Mouse (Mus musculus) megakaryocyte-erythroid progenitor cell, adult 5-6 weeks (primary cell): ENCODE measurements at regions not wholly inside any gene's neighbourhood (a gene's known extent, or its start where the extent isn't known, plus 50 kb on each side); places are given as distances from the start of the nearest gene placed in this dataset.
"Not testable (repeated sequence)": the region's sequence is repeated elsewhere in the genome, so short reads cannot be mapped to it uniquely, and the experiment has no call there.

Experiments used
- ATAC-seq: replicated peaks from 2 replicates; pipeline ENCODE4 v1.8.0; 2016; ENCODE audit warnings: mild to moderate bottlenecking, inconsistent platforms; ENCODE audit not compliant: severe bottlenecking, poor library complexity, low FRiP score, low TSS enrichment

DNA sequence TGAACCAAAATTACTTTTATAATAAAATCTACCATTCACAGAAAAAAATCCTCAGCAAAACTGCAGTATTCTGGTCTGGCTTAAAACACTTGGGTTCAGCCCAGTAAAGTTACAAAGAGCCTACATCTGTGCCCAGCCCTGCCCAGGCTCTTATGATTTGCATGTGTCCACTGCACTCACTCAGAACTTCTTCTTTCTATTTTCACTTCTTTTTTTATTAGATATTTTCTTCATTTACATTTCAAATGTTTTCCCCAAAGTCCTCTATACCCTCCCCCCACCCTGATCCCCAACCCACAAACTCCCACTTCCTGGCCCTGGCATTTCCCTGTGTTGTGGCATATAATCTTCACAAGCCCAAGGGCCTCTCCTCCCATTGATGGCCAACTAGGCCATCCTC, 1442.4 kb upstream of the Tacstd2 start:
- no peak for ATAC-seq

DNA sequence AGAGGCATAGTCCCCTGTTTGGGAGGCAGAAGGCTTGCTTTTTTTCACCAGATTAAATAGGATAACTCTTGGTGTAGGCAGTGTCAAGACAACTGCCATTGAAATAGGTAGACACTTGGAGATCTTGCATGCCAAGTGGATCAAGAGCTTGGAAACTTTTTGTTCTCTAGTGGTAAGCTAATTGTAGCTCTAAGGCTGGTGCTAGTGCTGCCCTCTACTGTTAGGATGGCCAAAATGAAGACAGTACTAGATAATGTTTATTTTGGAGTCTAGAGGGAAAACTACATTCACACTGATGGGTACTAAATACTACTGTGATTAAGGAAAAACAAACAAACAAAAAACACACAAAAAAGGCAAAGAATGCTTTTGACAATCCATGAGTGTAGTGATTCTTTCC, 1428.4 kb upstream of the Tacstd2 start:
- ATAC-seq: no peak

DNA sequence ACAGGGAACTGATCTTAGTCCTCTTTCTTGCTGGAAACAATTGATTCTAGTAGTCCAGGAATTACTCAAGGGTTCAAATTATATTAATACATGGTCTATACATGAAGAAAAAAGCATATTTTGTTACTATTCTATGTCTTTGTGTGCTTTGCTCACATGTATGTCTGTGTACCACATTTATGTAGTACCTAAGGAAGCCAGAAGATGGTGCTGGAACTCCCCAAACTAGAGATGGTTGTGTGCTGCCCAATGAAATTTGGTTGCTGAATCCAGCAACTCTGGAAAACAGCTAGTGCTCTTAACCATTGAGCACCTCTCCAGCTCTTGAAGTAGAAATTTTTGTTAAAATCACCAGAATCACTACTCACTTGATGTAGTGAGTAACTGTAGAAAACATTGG, 1402.5 kb upstream of the Tacstd2 start:
- not testable (repeated sequence) for ATAC-seq

DNA sequence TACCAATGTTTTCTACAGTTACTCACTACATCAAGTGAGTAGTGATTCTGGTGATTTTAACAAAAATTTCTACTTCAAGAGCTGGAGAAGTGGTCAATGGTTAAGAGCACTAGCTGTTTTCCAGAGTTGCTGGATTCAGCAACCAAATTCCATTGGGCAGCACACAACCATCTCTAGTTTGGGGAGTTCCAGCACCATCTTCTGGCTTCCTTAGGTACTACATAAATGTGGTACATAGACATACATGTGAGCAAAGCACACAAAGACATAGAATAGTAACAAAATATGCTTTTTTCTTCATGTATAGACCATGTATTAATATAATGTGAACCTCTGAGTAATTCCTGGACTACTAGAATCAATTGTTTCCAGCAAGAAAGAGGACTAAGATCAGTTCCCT, 1396.3 kb upstream of the Tacstd2 start:
- not testable (repeated sequence) for ATAC-seq

DNA sequence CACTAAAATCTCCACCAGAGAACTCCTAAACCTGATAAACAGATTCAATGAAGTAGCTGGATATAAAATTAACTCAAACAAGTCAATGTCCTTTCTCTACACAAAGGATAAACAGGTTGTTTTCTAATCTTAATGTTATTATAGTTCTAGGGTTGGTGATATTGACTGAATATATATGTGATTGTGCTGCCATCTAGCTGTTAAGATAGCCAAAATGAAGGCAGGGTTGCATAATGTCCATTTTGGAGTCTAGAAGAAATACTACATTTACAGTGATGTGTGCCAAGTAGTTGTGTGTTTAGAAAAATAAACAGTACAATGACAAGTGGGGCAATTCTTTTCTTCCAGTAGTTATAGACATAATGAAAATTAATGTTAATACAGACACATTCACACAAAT, 1379.9 kb upstream of the Tacstd2 start:
- ATAC-seq: no peak

DNA sequence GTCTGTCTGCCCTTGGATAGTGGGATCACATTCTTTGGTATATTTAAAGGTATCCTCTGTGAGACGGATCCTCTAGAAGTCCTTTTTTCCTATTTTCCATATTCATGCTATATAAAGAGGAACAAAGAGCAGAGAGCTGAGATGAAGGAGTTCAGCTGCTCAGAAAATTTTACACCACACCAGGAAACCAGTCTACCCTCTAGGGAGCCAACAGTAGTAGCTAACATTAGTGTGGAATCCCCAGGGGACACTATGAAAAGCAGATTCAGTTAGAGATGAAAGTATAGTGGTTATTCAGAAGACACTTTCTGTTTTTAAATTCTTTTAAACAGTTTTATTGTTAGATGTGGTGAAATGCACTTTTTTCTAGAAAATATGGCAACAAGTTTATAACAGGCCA, 1348.5 kb upstream of the Tacstd2 start:
- no peak for ATAC-seq

DNA sequence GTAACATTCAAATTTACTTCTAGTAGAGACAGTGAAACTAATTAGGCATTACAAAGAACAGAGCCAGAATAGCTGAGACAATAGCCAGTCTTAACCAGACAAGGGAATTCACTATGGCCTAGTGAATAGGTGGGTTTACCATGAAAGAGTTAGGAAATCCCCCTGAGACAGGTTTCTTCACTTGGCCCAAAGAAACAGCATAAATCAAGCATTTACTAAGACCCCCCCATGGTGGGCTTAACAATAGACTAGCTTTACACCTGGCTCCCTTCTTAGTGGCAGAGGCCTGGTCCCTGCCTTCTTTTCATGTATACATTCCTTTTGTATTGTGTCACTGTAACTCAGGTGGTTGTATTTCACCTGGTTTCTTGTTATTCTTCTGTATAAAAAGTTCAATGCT, 1317.2 kb upstream of the Tacstd2 start:
- not testable (repeated sequence) for ATAC-seq

DNA sequence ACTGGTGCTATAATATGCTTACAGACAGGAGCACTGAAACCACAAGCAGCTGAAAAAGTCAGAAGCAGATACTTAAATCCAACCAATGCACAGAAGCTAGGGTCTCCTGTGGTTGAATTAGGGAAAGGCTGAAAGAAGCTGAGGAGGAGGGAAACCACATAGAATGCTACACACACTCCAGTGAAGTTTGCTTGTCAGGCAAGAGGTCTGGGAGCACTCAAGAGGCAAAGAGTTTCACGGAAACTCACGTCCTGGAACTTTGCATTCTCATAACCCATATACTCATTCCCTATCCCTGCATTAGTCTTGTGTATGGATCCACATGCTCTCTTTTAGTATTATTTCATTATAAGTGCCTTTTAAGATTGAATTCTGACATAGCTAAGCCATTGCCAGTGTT, 1316.7 kb upstream of the Tacstd2 start:
- no peak for ATAC-seq

DNA sequence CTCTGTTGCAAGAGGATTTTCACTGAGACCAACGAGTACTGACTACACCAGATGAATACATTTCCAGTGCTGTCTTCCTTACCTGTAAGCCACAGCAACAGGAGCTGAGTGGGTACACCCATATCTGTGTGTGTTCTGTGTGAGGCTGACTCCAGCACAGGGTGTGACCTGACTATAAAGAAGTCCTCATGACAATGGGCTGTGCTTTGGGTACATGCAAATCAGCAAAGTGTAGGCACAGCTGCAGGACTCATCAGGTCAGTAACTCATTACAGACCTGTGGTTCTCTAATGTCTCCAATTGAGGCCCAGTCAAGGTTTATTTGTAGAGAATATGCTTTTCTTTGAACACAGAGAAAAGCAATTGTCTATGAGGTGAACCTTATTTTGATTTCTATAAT, 1299.6 kb upstream of the Tacstd2 start:
- no peak for ATAC-seq

DNA sequence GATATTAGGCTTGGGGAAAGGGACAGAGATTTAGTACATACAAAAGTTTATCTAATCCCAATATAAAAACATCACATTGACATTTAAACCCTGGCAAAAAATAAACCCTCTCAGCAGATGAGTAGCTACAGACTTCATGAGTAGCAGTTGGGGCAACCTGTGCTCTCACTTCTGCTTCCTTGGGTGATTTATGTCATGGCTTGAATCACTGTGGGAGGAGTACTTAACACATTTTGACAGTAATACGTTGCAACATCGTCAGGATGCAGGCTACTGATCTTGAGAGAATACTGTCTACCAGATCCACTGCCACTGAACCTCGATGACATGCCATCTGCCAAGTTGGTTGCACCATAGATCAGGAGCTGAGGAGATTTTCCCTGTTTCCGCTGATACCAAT, 1299.0 kb upstream of the Tacstd2 start:
- no peak for ATAC-seq

DNA sequence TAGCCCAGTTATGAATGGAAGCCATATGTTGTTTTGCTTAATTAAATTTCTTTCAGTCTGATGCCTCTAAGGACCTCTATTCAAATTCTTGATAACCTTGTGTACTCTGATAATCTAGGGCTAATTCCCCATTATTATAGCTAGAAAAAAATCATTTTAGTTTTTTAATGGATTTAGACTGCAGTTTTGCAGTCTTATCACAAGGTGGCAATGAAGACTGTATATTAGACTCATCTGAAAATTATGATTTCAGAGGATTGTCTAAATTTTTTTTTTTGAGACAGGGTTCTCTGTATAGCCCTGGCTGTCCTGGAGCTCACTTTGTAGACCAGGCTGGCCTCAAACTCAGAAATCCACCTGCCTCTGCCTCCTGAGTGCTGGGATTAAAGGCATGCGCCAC, 1292.9 kb upstream of the Tacstd2 start:
- ATAC-seq: not testable (repeated sequence)

DNA sequence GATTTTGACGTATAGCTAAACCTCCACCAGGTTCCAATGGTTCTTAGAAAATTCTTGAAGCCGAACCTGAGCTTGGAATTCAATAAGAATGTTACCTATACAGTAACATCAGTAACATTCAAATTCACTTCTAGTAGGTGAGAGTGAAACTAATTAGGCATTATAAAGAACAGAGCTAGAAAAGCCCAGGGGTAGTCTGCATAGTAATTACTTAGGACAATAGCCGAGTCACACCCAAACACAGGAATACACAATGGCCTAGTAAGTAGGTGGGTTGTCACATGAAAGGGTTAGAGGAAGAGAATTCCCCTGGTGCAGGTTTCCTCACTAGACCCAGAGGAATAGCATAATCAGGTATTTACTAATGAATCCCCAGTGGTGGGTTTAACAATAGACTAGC, 1277.8 kb upstream of the Tacstd2 start:
- no peak for ATAC-seq

DNA sequence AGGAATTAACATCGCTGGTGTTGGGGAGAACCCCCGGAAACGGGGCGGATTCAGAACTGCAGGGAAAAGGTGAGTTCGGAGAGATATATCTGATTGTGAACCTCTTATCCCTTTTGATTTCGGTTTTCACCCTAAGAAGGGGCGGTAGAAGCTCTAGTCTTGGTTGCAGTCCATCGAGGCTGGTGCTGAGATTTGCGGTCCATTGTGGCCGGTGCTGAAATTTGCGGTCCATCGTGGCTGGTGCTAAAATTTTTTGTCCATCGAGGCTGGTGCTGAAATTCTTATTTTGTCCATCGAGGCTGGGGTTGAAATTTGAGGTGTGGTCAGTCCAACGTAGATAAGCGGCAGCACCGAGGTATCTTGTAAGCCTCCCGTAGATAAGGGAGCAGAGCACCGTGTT, 1263.6 kb upstream of the Tacstd2 start:
- not testable (repeated sequence) for ATAC-seq

DNA sequence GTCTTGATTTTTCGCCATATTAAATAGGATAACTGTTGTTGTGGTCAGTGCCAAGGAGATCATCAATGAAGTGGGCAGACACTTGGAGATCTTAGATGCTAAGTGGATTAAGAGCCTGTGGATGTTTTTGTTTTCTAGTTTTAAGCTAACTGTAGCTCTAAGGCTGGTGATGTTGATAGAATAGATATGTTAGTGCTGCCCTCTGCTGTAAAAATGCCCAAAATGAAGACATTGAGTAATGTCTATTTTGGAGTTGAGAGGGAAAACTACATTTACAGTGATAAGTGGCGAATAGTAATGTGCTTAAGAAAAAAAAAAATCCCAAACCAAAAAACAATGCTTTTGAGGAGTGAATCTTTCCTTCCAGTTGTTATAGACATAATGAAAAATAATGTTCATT, 1235.9 kb upstream of the Tacstd2 start:
- no peak for ATAC-seq

DNA sequence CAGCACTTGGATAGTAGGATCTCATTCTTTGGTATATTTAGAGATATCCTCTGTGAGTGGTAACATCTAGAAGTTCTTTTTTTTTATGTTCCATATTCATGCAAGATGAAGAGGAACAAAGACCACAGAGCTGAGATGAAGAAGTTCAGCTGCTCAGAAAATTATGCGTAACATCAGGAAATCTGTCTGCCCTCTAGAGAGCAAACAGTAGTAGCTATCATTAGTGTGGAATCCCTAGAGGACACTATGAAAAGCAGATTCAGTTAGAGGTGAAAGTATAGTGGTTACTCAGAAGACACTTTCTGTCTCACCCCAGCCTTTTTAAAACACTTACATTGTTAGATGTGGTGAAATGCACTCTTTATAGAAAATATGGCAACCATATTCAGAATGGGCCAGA, 1214.9 kb upstream of the Tacstd2 start:
- no peak for ATAC-seq

DNA sequence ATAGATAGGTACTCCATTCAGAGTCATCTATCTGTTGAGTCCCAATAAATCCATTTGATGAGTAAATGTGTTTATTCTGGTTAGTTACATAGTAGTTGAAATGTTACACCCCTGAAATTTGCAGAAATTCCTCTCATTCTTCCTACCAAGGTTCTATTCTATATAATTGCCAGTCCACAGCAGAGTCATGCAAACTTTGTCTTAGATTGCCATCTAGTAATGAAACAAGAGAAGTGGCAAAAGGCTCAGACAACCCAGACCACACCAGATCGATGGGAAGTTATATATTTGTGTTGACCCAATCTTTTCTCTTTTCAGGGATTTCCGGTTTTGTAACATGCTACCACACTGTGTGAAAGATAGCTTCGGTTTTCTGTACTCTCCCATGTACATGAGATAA, 1214.1 kb upstream of the Tacstd2 start:
- ATAC-seq: no peak

DNA sequence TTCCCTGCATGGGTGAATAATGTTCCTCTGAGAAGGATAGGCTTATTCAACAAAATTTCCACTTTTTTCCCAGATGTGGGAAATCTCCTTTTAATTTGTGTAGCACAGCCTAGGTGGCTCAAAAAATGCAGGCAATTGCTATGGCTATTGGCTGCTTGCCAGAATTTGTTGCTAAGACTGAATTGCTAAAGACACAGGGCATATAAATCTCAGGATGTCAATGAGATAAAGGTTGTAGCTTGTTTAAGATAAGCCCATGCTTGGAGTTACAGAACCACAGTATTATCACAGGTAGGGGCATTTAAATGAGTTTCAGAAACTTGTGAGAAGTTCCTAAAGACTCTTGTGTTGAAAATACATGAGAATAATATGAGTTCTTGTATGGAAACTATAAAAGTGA, 1203.0 kb upstream of the Tacstd2 start:
- no peak for ATAC-seq

DNA sequence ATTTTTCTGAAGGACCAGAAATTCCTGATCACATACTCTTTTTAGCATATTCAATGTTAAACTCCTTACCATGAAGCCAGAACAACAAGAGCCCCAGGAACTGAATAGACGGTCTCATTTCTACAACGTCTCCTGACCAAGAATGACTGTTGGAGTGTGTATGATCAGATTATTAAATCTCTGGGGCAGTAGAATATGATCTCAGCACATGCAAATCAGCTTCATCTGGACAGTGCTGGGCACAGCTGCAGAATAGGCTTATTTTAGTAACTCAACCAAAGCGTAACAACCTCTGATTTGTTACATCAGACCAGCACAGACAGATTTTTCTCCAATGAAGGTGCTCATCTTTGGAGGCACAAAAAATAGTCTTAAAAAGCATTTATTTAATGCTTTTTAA, 1201.1 kb upstream of the Tacstd2 start:
- no peak for ATAC-seq

DNA sequence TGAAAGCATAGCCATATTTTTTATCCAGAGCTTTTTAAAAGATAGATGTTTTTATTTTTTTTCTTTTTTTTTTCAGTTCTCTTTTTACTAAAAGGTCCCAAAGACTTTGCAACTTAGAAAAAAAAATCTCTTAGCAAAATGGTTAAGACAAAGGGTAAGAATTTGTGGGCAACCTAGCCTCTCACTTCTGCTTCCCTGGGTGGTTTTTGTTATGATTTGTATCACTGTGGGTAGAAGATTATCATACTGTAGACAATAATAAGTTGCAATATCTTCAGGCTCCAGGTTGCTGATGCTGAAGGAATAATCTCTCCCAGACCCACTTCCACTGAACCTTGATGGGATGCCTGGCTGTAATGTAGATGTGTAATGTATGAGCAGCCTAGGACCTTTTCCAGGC, 1200.5 kb upstream of the Tacstd2 start:
- no peak for ATAC-seq

DNA sequence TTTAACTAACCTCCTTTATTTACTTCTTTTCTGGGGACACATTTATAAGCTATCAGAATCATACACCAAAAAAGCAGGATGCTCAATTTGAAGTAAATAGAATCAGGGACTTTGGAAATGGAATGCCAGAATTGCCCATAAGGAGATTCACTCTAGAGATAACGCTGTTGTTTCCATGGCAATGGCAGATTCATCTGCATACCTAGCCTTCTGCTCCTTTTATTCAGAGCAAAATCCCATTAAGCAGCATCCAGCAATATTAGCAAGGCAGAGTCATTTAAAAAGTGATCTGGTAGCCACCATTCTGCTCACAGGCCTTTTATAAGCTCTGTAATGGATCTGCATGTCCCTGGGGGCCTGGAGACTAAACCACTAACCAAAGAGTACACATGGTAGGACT, 1175.5 kb upstream of the Tacstd2 start:
- ATAC-seq: not testable (repeated sequence)

DNA sequence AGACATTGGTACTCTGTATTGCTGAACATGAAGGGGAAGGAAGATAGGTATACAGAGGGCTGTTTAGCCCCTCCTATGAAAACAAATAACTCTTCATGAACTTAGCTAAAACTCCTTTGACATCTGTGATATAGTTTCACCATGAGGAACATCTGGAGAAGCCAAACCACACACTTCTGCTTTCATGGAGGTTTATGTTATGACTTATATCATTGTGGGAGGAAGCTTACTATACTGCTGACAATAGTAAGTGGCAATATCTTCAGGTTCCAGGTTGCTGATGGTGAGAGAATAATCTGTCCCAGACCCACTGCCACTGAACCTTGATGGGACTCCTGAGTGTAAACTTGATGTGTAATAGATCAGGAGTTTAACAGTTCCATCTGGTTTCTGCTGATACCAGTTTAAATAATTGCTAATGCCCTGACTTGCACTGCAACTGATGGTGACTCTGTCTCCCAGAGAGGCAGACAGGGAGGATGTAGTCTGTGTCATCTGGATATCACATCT, 1168.8 kb upstream of the Tacstd2 start:
- ATAC-seq: not testable (repeated sequence)

DNA sequence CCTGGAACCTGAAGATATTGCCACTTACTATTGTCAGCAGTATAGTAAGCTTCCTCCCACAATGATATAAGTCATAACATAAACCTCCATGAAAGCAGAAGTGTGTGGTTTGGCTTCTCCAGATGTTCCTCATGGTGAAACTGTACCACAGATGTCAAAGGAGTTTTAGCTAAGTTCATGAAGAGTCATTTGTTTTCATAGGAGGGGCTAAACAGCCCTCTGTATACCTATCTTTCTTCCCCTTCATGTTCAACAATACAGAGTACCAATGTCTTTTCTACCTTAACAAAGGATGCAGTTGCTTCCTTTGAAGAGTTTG, 1145.2 kb upstream of the Tacstd2 start:
- ATAC-seq: not testable (repeated sequence)
